Mouse (Mus musculus) frontal cortex, postnatal 36 days (tissue): Measurements from ENCODE around the gene Ppp1r14c.
"Not testable (repeated sequence)": the region's sequence is repeated elsewhere in the genome, so short reads cannot be mapped to it uniquely, and the experiment has no call there.

Source experiments
- DNase-seq, 2 experiments: peaks; one replicate each; pipeline ENCODE4 v3.0.0; 2022; ENCODE audit warnings: low spot score in 2 of 2

Ppp1r14c gene

DNA sequence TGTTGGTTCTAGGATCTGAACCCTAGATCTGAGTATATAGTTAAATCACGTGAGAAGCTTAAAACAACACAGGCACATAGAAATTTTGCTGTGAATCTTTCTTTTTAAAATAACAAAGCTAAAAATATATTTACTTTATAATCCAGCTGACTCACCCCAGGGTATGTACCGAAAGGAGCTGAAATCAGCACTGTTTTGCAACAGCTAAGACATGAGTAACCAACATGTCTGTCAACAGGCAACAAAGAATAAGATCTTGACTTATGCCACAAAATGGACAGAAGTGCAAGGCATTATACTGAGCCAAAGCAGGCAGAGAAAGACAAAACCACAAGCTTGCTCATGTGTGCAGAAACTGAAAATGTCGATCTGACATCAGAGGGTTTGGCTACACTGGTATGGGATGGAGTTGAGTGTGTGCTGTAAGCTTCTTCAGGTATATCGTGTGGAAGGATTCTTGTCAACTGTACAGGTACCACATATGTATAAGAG lies 100.3 kb downstream of the Ppp1r14c start:
- DNase-seq = no peak

GRCm38 (mm10) chr10:3468590-3468989 lies 102.7 kb downstream of the Ppp1r14c start:
- DNase-seq = no peak

GRCm38 (mm10) chr10:3476611-3477010 lies 110.8 kb downstream of the Ppp1r14c start:
- no peak for DNase-seq

GRCm38 (mm10) chr10:3479772-3480171 lies 113.9 kb downstream of the Ppp1r14c start:
- DNase-seq = no peak

GRCm38 (mm10) chr10:3490052-3490451 lies 124.2 kb downstream of the Ppp1r14c start:
- DNase-seq = no peak

DNA sequence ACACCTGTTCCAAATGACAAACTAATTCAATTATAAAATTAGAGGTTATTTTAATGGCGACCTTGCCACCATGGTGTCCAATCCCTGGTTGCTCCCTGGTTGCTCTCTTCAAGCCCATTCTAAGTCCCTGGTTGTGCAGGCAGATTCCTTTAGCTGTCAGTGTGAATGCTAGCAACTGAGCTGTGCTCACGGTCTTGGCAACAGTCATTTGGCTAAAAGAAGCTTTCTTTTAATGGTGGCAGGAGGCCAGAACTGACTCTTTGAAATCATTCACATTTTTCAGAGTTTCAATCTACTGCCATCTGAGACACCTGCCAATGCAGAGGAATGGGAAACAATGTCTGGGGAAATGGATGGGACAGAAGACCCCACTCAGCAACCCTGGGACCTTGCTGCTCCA lies 130.9 kb downstream of the Ppp1r14c start:
- DNase-seq = peak in 1 of 2 experiments; percentile 42

DNA sequence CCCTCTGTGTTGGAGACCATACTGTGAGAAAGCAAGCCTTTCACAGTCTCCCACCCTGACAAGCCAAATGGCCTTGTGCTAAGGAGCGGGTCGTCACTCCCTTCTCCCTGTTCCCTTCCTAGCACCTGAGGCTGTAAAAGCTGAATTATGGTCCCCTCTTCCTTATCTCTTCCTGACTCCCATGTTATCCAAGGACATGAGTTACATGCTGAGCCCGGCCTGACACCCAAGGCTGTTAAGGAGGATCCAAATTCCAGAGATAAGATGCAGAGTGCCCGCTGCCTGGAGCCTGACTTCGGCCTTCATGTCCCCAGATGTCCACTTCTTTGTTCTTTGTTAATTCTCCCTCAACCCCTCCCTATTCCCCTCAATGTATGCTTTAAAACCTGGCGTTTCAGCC lies 135.0 kb downstream of the Ppp1r14c start:
- not testable (repeated sequence) for DNase-seq

- peak in 1 of 2 experiments; percentile 50 for DNase-seq
Measured at GRCm38 (mm10) chr10:3507484-3508221, 141.8 kb downstream of the Ppp1r14c start.

DNA sequence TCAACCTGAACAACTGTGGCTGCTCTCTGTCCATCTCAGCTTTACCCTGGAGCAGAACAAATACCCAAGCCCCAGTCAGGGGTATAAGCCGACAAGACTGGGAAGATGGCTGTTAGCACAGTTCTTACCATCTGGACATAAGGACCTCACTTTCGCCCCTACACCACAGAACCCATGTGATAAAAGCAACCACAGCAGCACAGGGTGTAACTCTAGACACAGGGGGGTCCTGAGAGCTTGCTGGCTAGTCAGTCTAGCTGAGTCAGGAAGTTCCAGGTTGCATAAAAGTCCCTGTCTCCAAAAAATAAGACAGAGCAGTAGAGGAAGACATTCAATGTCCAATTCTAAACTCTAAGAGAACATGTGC lies 142.3 kb downstream of the Ppp1r14c start:
- DNase-seq = no peak

- DNase-seq = no peak
Measured at GRCm38 (mm10) chr10:3508746-3509145, 142.9 kb downstream of the Ppp1r14c start.

DNA sequence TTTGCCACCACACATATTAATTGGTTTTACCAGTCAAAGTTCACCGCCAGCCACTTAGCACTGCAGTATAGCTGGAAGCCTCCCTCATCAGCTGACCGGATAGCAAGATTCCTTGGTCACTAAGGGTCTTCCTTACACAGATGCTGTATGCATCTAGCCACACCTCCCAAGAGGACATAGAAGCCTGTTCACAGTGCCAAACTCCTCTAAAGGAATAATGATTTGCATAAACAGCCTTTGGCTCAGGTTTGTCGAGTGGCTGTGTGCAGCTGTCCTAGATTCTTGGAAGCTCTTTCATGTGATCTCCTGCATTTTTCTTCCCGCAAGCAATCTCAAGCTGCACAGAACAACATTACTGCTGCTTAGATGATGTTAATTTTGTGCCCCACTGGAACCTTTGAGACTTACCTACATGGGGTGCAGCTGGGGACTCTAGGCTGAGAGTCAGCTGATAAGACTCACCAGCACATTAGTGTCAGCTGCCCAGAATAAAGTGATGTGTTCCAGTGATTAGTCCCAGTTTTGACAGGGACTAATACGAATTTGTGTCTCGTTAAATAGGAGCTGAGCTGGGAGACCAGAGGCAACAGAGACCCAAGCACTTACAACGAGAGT lies 143.9 kb downstream of the Ppp1r14c start:
- DNase-seq = no peak

DNA sequence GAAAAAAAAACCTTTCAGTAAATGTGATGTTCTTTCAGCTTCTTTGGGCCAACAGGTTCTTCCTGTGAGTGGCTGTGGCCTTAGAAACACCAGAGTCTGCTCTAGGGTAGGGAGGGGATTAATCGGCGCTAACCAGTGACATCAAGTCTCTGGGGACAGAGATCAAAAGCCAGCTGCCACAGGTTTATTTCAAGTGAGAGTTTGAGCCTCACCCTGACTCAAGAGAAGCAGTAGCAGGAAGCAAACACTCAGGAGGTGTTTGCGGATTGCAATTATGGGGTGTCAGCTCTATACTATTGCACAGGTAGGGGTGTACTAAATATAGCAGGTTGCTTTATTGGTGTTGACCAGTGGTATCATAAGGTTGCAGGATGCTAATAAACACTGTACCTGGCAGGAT lies 144.6 kb downstream of the Ppp1r14c start:
- no peak for DNase-seq

GRCm38 (mm10) chr10:3511401-3511800 lies 145.5 kb downstream of the Ppp1r14c start:
- no peak for DNase-seq

DNA sequence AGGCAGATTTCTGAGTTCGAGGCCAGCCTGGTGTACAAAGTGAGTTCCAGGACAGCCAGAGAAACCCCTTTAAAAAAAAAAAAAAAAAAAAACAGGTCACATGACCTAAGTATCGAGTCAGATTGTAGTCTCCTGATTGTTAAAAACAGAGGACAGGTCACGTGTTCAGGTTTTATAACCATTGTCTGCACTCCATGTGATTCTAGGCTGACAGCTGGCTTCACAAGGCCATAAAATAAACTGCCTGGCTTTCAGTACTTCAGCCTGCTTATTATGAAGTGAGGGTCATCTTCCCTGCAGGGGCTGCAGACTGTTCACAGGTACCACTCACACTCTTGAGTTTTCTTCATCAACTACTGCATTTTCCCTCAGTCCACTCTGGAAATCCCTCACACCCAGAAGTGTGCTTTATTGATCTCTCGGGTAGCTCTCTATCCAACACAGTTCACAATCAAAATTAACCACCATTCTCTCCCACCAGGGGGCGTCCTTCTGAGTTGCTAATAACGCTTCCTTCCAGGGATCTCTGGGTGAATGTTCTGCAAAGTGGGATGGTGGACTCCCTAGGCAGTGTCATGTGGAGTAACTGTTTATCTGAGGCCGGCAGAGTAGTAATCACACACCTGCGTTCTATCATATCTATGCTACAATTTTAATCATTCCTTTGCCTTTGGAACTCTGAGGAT lies 146.9 kb downstream of the Ppp1r14c start:
- DNase-seq = no peak

DNA sequence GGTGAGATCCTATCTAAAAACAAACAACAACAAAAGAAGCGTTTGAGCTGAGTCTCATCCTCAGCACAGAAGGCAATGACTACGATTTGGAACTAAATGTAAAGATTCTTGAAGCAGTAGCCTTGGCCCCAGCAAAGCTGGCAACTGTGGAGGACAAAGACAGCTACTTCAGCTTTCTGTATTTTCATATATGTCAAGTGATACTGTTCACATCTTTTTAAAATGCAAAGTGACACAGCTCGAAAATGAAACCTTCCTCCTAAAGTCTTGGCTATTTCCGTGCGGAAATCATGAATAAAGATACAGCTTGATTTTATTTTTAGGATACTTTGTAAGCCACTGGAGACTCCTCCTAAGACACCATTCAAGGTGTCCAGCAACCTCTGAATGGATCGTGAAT lies 148.1 kb downstream of the Ppp1r14c start:
- DNase-seq = peak in 1 of 2 experiments; percentile 33
